Mouse (Mus musculus): ENCODE results near the gene Ap1b1.

The Ap1b1 gene

GRCm38 (mm10) chr11:4984799-4985198 is 1.8 kb upstream of the Ap1b1 start:
- no peak for DNase-seq

- no peak for DNase-seq
These were observed 846 bp downstream of the Ap1b1 start for GRCm38 (mm10) chr11:4987487-4987852.

- peak; percentile 27 to 36 for DNase-seq
These were observed 2.6 kb downstream of the Ap1b1 start for GRCm38 (mm10) chr11:4989187-4989586.

- DNase-seq: no peak
These were observed 5.8 kb downstream of the Ap1b1 start for GRCm38 (mm10) chr11:4992471-4992870.

- DNase-seq: no peak
These were observed 9.1 kb downstream of the Ap1b1 start for GRCm38 (mm10) chr11:4995676-4996075.

- no peak for DNase-seq
These were observed 10.1 kb downstream of the Ap1b1 start for GRCm38 (mm10) chr11:4996621-4997199.

- DNase-seq: no peak
These were observed 11.7 kb downstream of the Ap1b1 start for GRCm38 (mm10) chr11:4998352-4998751.

- no peak for DNase-seq
These were observed 12.1 kb downstream of the Ap1b1 start for GRCm38 (mm10) chr11:4998762-4999161.

GRCm38 (mm10) chr11:5000241-5000640 is 13.6 kb downstream of the Ap1b1 start:
- DNase-seq: no peak

GRCm38 (mm10) chr11:5002826-5003225 is 16.2 kb downstream of the Ap1b1 start:
- no peak for DNase-seq

- DNase-seq: no peak
These were observed 18.9 kb downstream of the Ap1b1 start for GRCm38 (mm10) chr11:5005528-5005927.

GRCm38 (mm10) chr11:5007186-5007585 is 20.6 kb downstream of the Ap1b1 start:
- no peak for DNase-seq

- DNase-seq: no peak
These were observed 22.2 kb downstream of the Ap1b1 start for GRCm38 (mm10) chr11:5008867-5009266.

- no peak for DNase-seq
These were observed 22.9 kb downstream of the Ap1b1 start for GRCm38 (mm10) chr11:5009354-5010074.

GRCm38 (mm10) chr11:5010205-5010604 is 23.6 kb downstream of the Ap1b1 start:
- DNase-seq: no peak

- DNase-seq: no peak
These were observed 24.9 kb downstream of the Ap1b1 start for GRCm38 (mm10) chr11:5011480-5011879.

- no peak for DNase-seq
These were observed 25.6 kb downstream of the Ap1b1 start for GRCm38 (mm10) chr11:5012213-5012715.

- DNase-seq: peak in 1 of 2 experiments; percentile 12
These were observed 29.1 kb downstream of the Ap1b1 start for GRCm38 (mm10) chr11:5015720-5016119.

GRCm38 (mm10) chr11:5016286-5016685 is 29.7 kb downstream of the Ap1b1 start:
- DNase-seq: no peak

GRCm38 (mm10) chr11:5017506-5017905 is 30.9 kb downstream of the Ap1b1 start:
- no peak for DNase-seq

GRCm38 (mm10) chr11:5025108-5025507 is 38.5 kb downstream of the Ap1b1 start:
- DNase-seq: no peak

- no peak for DNase-seq
These were observed 41.6 kb downstream of the Ap1b1 start for GRCm38 (mm10) chr11:5028228-5028627.

GRCm38 (mm10) chr11:5032706-5033105 is 46.1 kb downstream of the Ap1b1 start:
- DNase-seq: no peak

GRCm38 (mm10) chr11:5033136-5033535 is 46.5 kb downstream of the Ap1b1 start:
- DNase-seq: no peak

GRCm38 (mm10) chr11:5035421-5035820 is 48.8 kb downstream of the Ap1b1 start:
- DNase-seq: no peak
